Comparison of ENCODE assay signal across 21 mouse cellular contexts in the genomic region with DNA sequence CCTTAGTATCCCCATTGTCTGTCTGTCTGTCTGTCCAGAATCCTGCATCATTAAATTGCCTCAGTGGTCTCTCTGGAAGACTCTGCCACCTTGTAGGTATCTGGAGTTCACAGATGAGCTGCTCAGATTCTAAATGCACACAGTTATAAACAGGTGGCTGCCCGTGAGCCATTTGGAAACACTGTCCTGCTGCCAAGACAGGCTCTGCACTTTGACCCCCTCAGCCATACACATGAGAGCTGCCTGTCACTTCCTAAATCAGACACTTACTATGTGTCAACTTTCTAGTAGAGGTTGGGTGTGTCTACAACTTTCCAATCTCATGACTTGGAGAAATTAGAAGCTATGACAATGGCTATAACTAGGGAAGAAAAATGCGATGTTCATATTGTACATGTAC. TPM values are rescaled to one million over a fixed set of nuclear protein-coding genes. Genes with fewer than 3 reads are reported as not detected.
DNase-seq lines count a peak whose midpoint lies in the region; ATAC-seq lines count a peak whose summit lies in the region.
"Had no signal": no experiment of that assay in that cellular context is flagged by ENCODE, and none has a peak within 500 bp of the region (broad histone marks: within the 10 kb centered on the region; RNA-seq: fewer than 3 reads in every experiment).

No protein-coding gene starts in this region.

- H3K9ac ChIP-seq in liver, embryonic 16.5 days (ENCODE audit: low read depth, low read length) = no peak overlapping the region
- H3K9ac ChIP-seq in liver, embryonic 12.5 days = no peak overlapping the region
- H3K9ac ChIP-seq: embryonic facial prominence, embryonic 15.5 days; heart, embryonic 12.5 days had no signal

- 59% methylated on average over 2 of the region's 2 CpGs for WGBS in liver, embryonic 16.5 days (ENCODE audit: insufficient replicate concordance)
- WGBS in liver, embryonic 12.5 days (ENCODE audit: insufficient replicate concordance) = 65% methylated on average over 2 of the region's 2 CpGs
- 36% methylated on average over 2 of the region's 2 CpGs for WGBS in large intestine, adult 2 months

- H3K9me3 ChIP-seq in liver, embryonic 16.5 days (replicated peaks; ENCODE audit: control insufficient read depth, low read length) = no peaks in the 10 kb centered on the region
- no peaks in the 10 kb centered on the region for H3K9me3 ChIP-seq in liver, embryonic 12.5 days (replicated peaks)
- H3K9me3 ChIP-seq: embryonic facial prominence, embryonic 15.5 days had no signal

- peak; percentile 67; the same call in 1 of the 2 replicates for ATAC-seq in liver, embryonic 16.5 days (ENCODE audit: low read depth)
- no peak for ATAC-seq in liver, embryonic 12.5 days
- 0 out of 2 replicates have a peak, but pooled peaks have one; percentile 21 for ATAC-seq in megakaryocyte, adult 5-6 weeks (ENCODE audit: poor library complexity, severe bottlenecking)
- ATAC-seq: forebrain, embryonic 14.5 days had no signal

- H3K4me1 ChIP-seq in liver, embryonic 16.5 days (ENCODE audit: control insufficient read depth, low read depth, low read length) = peaks cover 2% of the 10 kb centered on the region; the same call in 1 of the 2 replicates
- H3K4me1 ChIP-seq in liver, embryonic 12.5 days = no peaks in the 10 kb centered on the region
- H3K4me1 ChIP-seq: embryonic facial prominence, embryonic 15.5 days; forebrain, embryonic 10.5 days; heart, embryonic 12.5 days; hindbrain, embryonic 10.5 days had no signal

- no peak overlapping the region for H3K4me3 ChIP-seq in liver, embryonic 16.5 days (ENCODE audit: low read depth, low read length)
- no peak overlapping the region for H3K4me3 ChIP-seq in liver, embryonic 12.5 days
- H3K4me3 ChIP-seq: embryonic facial prominence, embryonic 15.5 days; erythroblast, embryonic 14.5 days; forebrain, embryonic 10.5 days; gastrocnemius, adult 2 months; heart, embryonic 12.5 days; hindbrain, embryonic 10.5 days had no signal

- no peak overlapping the region for H3K4me2 ChIP-seq in liver, embryonic 16.5 days (ENCODE audit: low read depth, low read length)
- no peak overlapping the region for H3K4me2 ChIP-seq in liver, embryonic 12.5 days
- H3K4me2 ChIP-seq: embryonic facial prominence, embryonic 15.5 days; heart, embryonic 12.5 days had no signal

- no peaks in the 10 kb centered on the region for H3K27me3 ChIP-seq in liver, embryonic 16.5 days (ENCODE audit: control insufficient read depth, insufficient read depth, low read depth, low read length)
- no peaks in the 10 kb centered on the region for H3K27me3 ChIP-seq in liver, embryonic 12.5 days (replicated peaks)
- H3K27me3 ChIP-seq: embryonic facial prominence, embryonic 15.5 days; heart, embryonic 12.5 days had no signal

- H3K27ac ChIP-seq in liver, embryonic 16.5 days (ENCODE audit: low read length) = no peak overlapping the region
- H3K27ac ChIP-seq in liver, embryonic 12.5 days = no peak overlapping the region
- H3K27ac ChIP-seq: embryonic facial prominence, embryonic 15.5 days; forebrain, embryonic 10.5 days; gastrocnemius, adult 2 months; hindbrain, embryonic 10.5 days had no signal

- H3K36me3 ChIP-seq in liver, embryonic 16.5 days (ENCODE audit: control insufficient read depth, insufficient read depth) = no peaks in the 10 kb centered on the region
- H3K36me3 ChIP-seq in liver, embryonic 12.5 days = no peaks in the 10 kb centered on the region

- DNase-seq in kidney, adult 8-10 months = peak; percentile 24 to 32
- DNase-seq in kidney, postnatal 4 days = no peak
- peak; percentile 31 for DNase-seq in large intestine, adult 2 months (ENCODE audit: low read depth, low spot score)
- DNase-seq: adrenal gland, adult 8-10 months; adrenal gland, postnatal 36 days; cerebellum, adult 2 months; cerebellum, postnatal 14 days; embryo, embryonic 11 days; gastrocnemius, adult 2 months; gastrocnemius, postnatal 25 days had no signal

RNA-seq across cellular contexts. Expression of gene Mapre3, which starts 25.3 kb away (rescaled TPM):
- 2.0 and 3.3 TPM in 2 replicates for polyA plus RNA-seq in liver, embryonic 16.5 days (2015; fragmentation: Nextera tagmentation; extraction: Ambion mirVana)
- polyA plus RNA-seq in liver, embryonic 12.5 days (2016; fragmentation: Nextera tagmentation; extraction: Ambion mirVana) = 3.0 and 3.4 TPM in 2 replicates
- 25.3 and 26.2 TPM in 2 replicates for polyA plus RNA-seq in large intestine, adult 2 months (2012; rRNA removed)
- 0.25 and 0.98 TPM in 2 replicates for total RNA-seq in megakaryocyte, adult 5-6 weeks (2015)
- 0.26 and 0.41 TPM in 2 replicates for total RNA-seq in megakaryocyte, adult 5-6 weeks (2017)
- total RNA-seq: common myeloid progenitor, adult 5-6 weeks; granulocyte monocyte progenitor cell, adult 5-6 weeks had no signal

RNA-seq across cellular contexts. Expression of gene Tmem214, which starts 28.1 kb away (rescaled TPM):
- polyA plus RNA-seq in liver, embryonic 16.5 days (2015; fragmentation: Nextera tagmentation; extraction: Ambion mirVana) = 40.1 and 41.7 TPM in 2 replicates
- polyA plus RNA-seq in liver, embryonic 12.5 days (2016; fragmentation: Nextera tagmentation; extraction: Ambion mirVana) = 55.5 and 56.2 TPM in 2 replicates
- 84.2 and 95.4 TPM in 2 replicates for polyA plus RNA-seq in large intestine, adult 2 months (2012; rRNA removed)
- 11.9 and 20.2 TPM in 2 replicates for total RNA-seq in megakaryocyte, adult 5-6 weeks (2015)
- total RNA-seq in megakaryocyte, adult 5-6 weeks (2017) = 14.0 and 16.9 TPM in 2 replicates

RNA-seq across cellular contexts. Expression of gene Agbl5, which starts 48.8 kb away (rescaled TPM):
- polyA plus RNA-seq in liver, embryonic 16.5 days (2015; fragmentation: Nextera tagmentation; extraction: Ambion mirVana) = 5.7 and 6.1 TPM in 2 replicates
- polyA plus RNA-seq in liver, embryonic 12.5 days (2016; fragmentation: Nextera tagmentation; extraction: Ambion mirVana) = 7.0 and 7.2 TPM in 2 replicates
- polyA plus RNA-seq in large intestine, adult 2 months (2012; rRNA removed) = 9.1 and 11.9 TPM in 2 replicates
- total RNA-seq in megakaryocyte, adult 5-6 weeks (2015) = 5.7 and 7.1 TPM in 2 replicates
- total RNA-seq in megakaryocyte, adult 5-6 weeks (2017) = 3.6 and 3.9 TPM in 2 replicates

Comparison
In these comparisons a context has a peak if more than half of its experiments do, and no peak if none do; other contexts are left out.
1. DNase-seq: peak in kidney, adult 8-10 months (2 of 2) and large intestine, adult 2 months (single experiment); none in kidney, postnatal 4 days (0 of 2).